ENCODE assay signal across 24 mouse cellular contexts in genomic region chrX:60940225-60940624, GRCm38 (mm10). TPM values are rescaled to one million over a fixed set of nuclear protein-coding genes. Genes with fewer than 3 reads are reported as not detected.
DNase-seq lines count a peak whose midpoint lies in the region; ATAC-seq lines count a peak whose summit lies in the region.
"Had no signal": no experiment of that assay in that cellular context is flagged by ENCODE, and none has a peak within 500 bp of the region (broad histone marks: within the 10 kb centered on the region; RNA-seq: fewer than 3 reads in every experiment).

No protein-coding gene starts in this region.

- H3K36me3 ChIP-seq in forebrain, embryonic 11.5 days (ENCODE audit: control insufficient read depth, insufficient read depth, low read length) = no peaks in the 10 kb centered on the region
- no peaks in the 10 kb centered on the region for H3K36me3 ChIP-seq in forebrain, embryonic 16.5 days (ENCODE audit: control insufficient read depth, insufficient read depth)
- no peaks in the 10 kb centered on the region for H3K36me3 ChIP-seq in forebrain, embryonic 14.5 days (ENCODE audit: control insufficient read depth, insufficient read depth, low read length)
- no peaks in the 10 kb centered on the region for H3K36me3 ChIP-seq in forebrain, embryonic 15.5 days
- H3K36me3 ChIP-seq: heart, embryonic 10.5 days; heart, embryonic 13.5 days; intestine, embryonic 15.5 days had no signal

- H3K4me1 ChIP-seq in forebrain, embryonic 11.5 days (replicated peaks; ENCODE audit: control insufficient read depth, insufficient read depth, low read length) = peaks cover 4% of the 10 kb centered on the region; the same call in 1 of the 2 replicates
- no peaks in the 10 kb centered on the region for H3K4me1 ChIP-seq in forebrain, embryonic 16.5 days (replicated peaks; ENCODE audit: control insufficient read depth, insufficient read depth, low read length)
- H3K4me1 ChIP-seq in forebrain, embryonic 14.5 days (ENCODE audit: control insufficient read depth, insufficient read depth, low read length) = no peaks in the 10 kb centered on the region; the same call in 1 of the 2 replicates
- H3K4me1 ChIP-seq in forebrain, embryonic 15.5 days = no peaks in the 10 kb centered on the region
- H3K4me1 ChIP-seq: heart, embryonic 10.5 days; heart, embryonic 13.5 days; intestine, embryonic 15.5 days had no signal

- 64% methylated on average over 3 of the region's 3 CpGs for WGBS in forebrain, embryonic 11.5 days
- 47% methylated on average over 3 of the region's 3 CpGs for WGBS in forebrain, embryonic 16.5 days
- 44% methylated on average over 3 of the region's 3 CpGs for WGBS in forebrain, embryonic 14.5 days
- WGBS in forebrain, embryonic 15.5 days = 43% methylated on average over 3 of the region's 3 CpGs

- no peak overlapping the region for H3K4me3 ChIP-seq in forebrain, embryonic 11.5 days (ENCODE audit: low read depth, low read length)
- no peak overlapping the region for H3K4me3 ChIP-seq in forebrain, embryonic 16.5 days (replicated peaks; ENCODE audit: low read length)
- no peak overlapping the region for H3K4me3 ChIP-seq in forebrain, embryonic 14.5 days (ENCODE audit: low read depth, low read length)
- no peak overlapping the region for H3K4me3 ChIP-seq in forebrain, embryonic 15.5 days
- H3K4me3 ChIP-seq: heart, adult 2 months; heart, embryonic 10.5 days; heart, embryonic 13.5 days; intestine, embryonic 15.5 days had no signal

- no peaks in the 10 kb centered on the region for H3K9me3 ChIP-seq in forebrain, embryonic 11.5 days (ENCODE audit: control insufficient read depth, low read length)
- H3K9me3 ChIP-seq in forebrain, embryonic 16.5 days (ENCODE audit: control insufficient read depth, low read length) = no peaks in the 10 kb centered on the region
- no peaks in the 10 kb centered on the region for H3K9me3 ChIP-seq in forebrain, embryonic 14.5 days (replicated peaks; ENCODE audit: control insufficient read depth, low read length)
- H3K9me3 ChIP-seq in forebrain, embryonic 15.5 days = no peaks in the 10 kb centered on the region
- H3K9me3 ChIP-seq: heart, embryonic 10.5 days; heart, embryonic 13.5 days; intestine, embryonic 15.5 days had no signal

- ATAC-seq in forebrain, embryonic 11.5 days (replicated peaks; ENCODE audit: low FRiP score) = peak; percentile 46
- ATAC-seq in forebrain, embryonic 16.5 days = no peak
- ATAC-seq in forebrain, embryonic 14.5 days = peak; percentile 32; the same call in 1 of the 2 replicates
- no peak; the same call in 1 of the 2 replicates for ATAC-seq in forebrain, embryonic 15.5 days (replicated peaks)
- ATAC-seq: hindbrain, embryonic 16.5 days; intestine, embryonic 15.5 days had no signal

- H3K4me2 ChIP-seq in forebrain, embryonic 11.5 days (ENCODE audit: low read depth, low read length, severe bottlenecking) = no peak overlapping the region
- H3K4me2 ChIP-seq in forebrain, embryonic 16.5 days (ENCODE audit: low read length) = no peak overlapping the region
- no peak overlapping the region for H3K4me2 ChIP-seq in forebrain, embryonic 14.5 days (ENCODE audit: low read length)
- no peak overlapping the region for H3K4me2 ChIP-seq in forebrain, embryonic 15.5 days (replicated peaks)
- H3K4me2 ChIP-seq: heart, embryonic 13.5 days; intestine, embryonic 15.5 days had no signal

- no peaks in the 10 kb centered on the region for H3K27me3 ChIP-seq in forebrain, embryonic 11.5 days (ENCODE audit: control insufficient read depth, insufficient read depth, low read length)
- no peaks in the 10 kb centered on the region for H3K27me3 ChIP-seq in forebrain, embryonic 16.5 days (replicated peaks; ENCODE audit: control insufficient read depth, insufficient read depth, low read length)
- H3K27me3 ChIP-seq in forebrain, embryonic 14.5 days (replicated peaks; ENCODE audit: control insufficient read depth, insufficient read depth, low read length) = no peaks in the 10 kb centered on the region
- H3K27me3 ChIP-seq in forebrain, embryonic 15.5 days = no peaks in the 10 kb centered on the region
- H3K27me3 ChIP-seq: heart, embryonic 13.5 days; intestine, embryonic 15.5 days had no signal

- no peak for DNase-seq in forebrain, embryonic 11.5 days (ENCODE audit: low spot score)
- peak; percentile 28 for DNase-seq in forebrain, embryonic 14.5 days (ENCODE audit: low spot score)
- DNase-seq in retina, embryonic 14.5 days (ENCODE audit: low spot score) = peak; percentile 24
- DNase-seq in adrenal gland, postnatal 10 days = no peak
- DNase-seq: adrenal gland, postnatal 25 days; cerebellum, adult 18-20 months; cerebellum, adult 9-10 months; cerebellum, postnatal 14 days; gastrocnemius, postnatal 10 days; gastrocnemius, postnatal 36 days; heart, adult 2 months; heart, postnatal 14 days; heart, postnatal 4 days; kidney, adult 11 months; kidney, adult 8-10 months had no signal

- H3K27ac ChIP-seq in forebrain, embryonic 11.5 days (ENCODE audit: low read depth, low read length) = no peak overlapping the region
- no peak overlapping the region for H3K27ac ChIP-seq in forebrain, embryonic 16.5 days (ENCODE audit: low read length)
- H3K27ac ChIP-seq in forebrain, embryonic 14.5 days (ENCODE audit: low read depth, low read length) = no peak overlapping the region
- no peak overlapping the region for H3K27ac ChIP-seq in forebrain, embryonic 15.5 days (replicated peaks)
- H3K27ac ChIP-seq: heart, adult 2 months; heart, embryonic 10.5 days; heart, embryonic 13.5 days; intestine, embryonic 15.5 days had no signal

- H3K9ac ChIP-seq in forebrain, embryonic 11.5 days (ENCODE audit: low read length) = no peak overlapping the region
- no peak overlapping the region for H3K9ac ChIP-seq in forebrain, embryonic 16.5 days (replicated peaks; ENCODE audit: low read depth, low read length)
- no peak overlapping the region for H3K9ac ChIP-seq in forebrain, embryonic 14.5 days (ENCODE audit: low read length)
- no peak overlapping the region for H3K9ac ChIP-seq in forebrain, embryonic 15.5 days (replicated peaks)
- H3K9ac ChIP-seq: heart, embryonic 13.5 days; intestine, embryonic 15.5 days had no signal

RNA-seq across cellular contexts. Expression of gene Sox3, which starts 47.0 kb away (rescaled TPM):
- polyA plus RNA-seq in forebrain, embryonic 11.5 days (2014; fragmentation: Nextera tagmentation; extraction: Ambion mirVana) = 10.0 and 19.3 TPM in 2 replicates
- 1.9 and 2.4 TPM in 2 replicates for polyA plus RNA-seq in forebrain, embryonic 16.5 days (2015; fragmentation: Nextera tagmentation; extraction: Ambion mirVana)
- polyA plus RNA-seq in forebrain, embryonic 14.5 days (2014; fragmentation: Nextera tagmentation; extraction: Ambion mirVana) = 2.4 and 3.4 TPM in 2 replicates
- polyA plus RNA-seq in forebrain, embryonic 15.5 days (2015; fragmentation: Nextera tagmentation; extraction: Ambion mirVana) = 2.7 and 4.3 TPM in 2 replicates
- under 1 TPM in 1 of 2 experiments, not detected in 1; 0.42 TPM for total RNA-seq in adrenal gland, postnatal 10 days (2021)
- total RNA-seq: adrenal gland, adult 18-20 months; adrenal gland, postnatal 25 days; gastrocnemius, adult 18-20 months; gastrocnemius, postnatal 36 days; granulocyte monocyte progenitor cell, adult 5-6 weeks; heart, adult 2 months; heart, postnatal 14 days; heart, postnatal 4 days had no signal
- polyA plus RNA-seq: heart, adult 2 months; intestine, embryonic 15.5 days had no signal

Comparison
In these comparisons a context has a peak if more than half of its experiments do, and no peak if none do; other contexts are left out.
1. ATAC-seq: peak in forebrain, embryonic 11.5 days (single experiment) and forebrain, embryonic 14.5 days (single experiment); none in forebrain, embryonic 16.5 days (single experiment) and forebrain, embryonic 15.5 days (single experiment).
2. DNase-seq: peak in forebrain, embryonic 14.5 days (single experiment) and retina, embryonic 14.5 days (single experiment); none in forebrain, embryonic 11.5 days (single experiment) and adrenal gland, postnatal 10 days (single experiment).